Mouse (Mus musculus): Measurements from ENCODE around the gene Zbtb48.

DNA sequence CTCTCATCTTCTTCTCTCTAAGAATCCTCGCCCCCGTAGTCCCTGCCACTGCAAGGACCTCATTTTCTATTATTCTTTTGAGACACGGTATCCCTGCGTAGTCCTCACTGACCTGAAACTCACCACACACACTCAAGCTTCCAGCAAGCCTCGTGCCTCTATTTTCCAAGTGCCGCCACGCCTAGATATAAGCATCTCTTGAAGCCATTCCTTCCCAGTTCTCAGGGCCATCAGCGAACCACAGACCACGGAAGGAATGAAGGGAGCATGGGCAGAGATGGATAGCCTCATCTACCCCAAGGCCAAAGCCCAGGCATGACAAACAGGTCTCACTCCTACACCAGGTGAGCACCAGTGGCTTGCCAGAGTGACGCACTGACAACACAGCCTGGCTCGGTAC lies 2.9 kb downstream of the Zbtb48 start:
- TF ChIP-seq CTCF (IDR thresholded peaks at IDR 0.05; ENCODE audit: extremely low read depth, insufficient read depth, low read length) (no peak), POLR2A (IDR thresholded peaks at IDR 0.05; ENCODE audit: extremely low read depth, insufficient read depth, low read length) (no peak)
